Mouse (Mus musculus): ENCODE results near the gene Fli1.

Fli1 gene

DNA sequence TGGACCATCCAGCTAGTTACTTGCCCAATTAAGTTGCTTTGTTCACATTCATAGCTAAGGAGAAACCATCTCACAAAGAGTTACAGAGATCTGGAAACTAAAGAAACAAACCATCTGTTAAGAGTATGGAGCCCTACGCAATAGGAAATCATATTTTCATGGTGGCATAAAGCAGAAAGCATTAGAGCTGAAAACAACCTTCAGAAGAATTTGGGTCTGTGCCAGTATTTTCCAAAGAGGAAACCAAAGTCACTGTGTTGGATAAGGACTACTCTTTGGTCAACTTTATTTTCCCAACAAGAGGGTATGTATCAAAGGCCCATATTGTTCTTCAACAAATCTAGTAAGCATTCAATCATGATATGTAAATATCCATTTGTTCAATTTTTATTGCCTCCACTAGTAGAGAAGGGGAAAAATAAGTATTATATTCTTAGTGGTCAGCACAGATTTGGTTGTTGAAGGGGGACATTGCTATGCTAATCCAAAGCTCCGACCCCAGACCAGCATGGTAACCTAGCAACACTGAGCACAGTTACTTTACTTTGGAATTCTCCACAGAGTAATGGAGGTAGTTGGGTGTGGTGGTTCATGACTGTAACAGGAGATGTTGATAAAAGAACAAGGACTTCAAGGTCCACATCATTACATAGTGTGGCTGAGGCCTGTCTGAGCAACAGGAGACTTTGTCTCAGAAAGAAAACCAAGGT lies 20.0 kb downstream of the Fli1 start:
- DNase-seq (ENCODE audit: low read depth, low spot score) = no peak

DNA sequence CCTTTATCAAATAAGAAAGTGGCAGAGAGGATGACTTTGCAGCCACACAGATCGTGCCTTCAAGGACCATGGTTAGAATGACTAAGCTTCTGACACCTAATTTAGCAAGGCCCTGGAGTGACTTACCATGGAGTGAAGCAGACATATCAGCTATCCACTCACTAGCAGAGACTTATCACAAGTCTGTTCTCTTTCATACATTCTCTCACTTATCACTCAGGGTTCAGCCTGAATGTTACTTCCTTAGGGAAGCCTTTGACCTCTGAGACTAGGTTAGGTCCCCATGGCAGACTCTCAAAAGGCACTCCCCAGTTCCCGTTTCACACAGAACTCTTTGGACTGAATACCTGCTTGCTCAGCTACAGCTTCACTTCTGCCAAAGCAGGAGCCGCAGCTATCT lies 21.3 kb downstream of the Fli1 start:
- no peak for DNase-seq (ENCODE audit: low read depth, low spot score)

DNA sequence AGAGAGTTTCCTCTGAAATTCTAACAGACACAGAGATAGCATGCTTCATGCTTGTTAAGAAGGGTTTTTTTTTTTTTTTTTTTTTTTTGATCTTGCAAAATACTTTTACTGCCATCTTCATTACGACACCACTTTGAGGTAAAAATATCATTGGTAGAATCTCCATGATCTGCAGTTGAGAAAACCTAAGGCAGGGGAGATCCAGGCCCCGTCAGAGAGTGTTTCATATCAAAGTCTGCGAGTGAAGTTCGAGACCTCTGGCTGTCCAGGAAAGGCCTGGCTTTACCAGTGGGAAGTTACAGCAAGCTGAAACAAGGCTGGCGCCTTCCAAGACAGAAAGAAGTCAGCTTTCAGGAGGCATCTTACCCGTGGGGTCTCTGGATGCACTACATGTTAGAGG lies 21.8 kb downstream of the Fli1 start:
- no peak for DNase-seq (ENCODE audit: low read depth, low spot score)

GRCm38 (mm10) chr9:32519101-32520051 lies 23.3 kb downstream of the Fli1 start:
- DNase-seq (ENCODE audit: low read depth, low spot score) = no peak

DNA sequence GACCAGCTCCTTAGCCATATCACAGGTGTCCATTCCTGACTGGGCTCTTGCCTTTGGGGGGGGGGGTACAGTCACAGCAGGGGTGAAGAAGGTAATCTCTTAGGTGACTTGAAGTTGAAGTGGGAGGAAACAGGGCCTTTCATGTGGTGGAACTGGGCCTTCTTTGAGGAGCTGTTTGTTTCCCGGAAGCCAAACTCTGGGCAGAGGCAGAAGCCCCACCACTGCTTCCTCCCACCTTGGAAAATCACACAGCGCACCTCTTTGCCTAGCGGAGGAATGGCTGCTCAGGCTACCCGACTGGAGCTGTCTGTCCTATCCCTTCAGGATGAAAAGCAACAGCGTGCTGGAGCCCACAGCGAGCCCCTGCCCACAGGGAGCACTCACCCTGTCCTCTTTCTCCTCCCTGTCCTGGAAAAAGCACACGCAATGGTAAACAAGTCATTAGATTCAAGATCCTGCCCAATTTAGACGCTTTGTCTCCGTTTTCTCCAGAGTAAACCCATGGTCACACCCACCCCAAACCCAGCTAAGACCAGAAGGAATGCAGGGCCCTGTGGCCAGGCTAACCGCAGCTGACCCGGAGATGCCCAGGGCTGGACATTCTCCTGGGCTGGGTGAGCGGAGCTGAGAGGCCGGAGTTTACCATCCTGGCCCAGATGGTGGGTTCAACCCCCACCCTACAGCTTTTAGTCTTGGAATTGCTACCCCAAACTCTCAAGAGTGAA lies 24.1 kb downstream of the Fli1 start:
- no peak for DNase-seq (ENCODE audit: low read depth, low spot score)

GRCm38 (mm10) chr9:32516691-32517090 lies 26.0 kb downstream of the Fli1 start:
- DNase-seq (ENCODE audit: low read depth, low spot score) = no peak

GRCm38 (mm10) chr9:32515894-32516686 lies 26.6 kb downstream of the Fli1 start:
- DNase-seq (ENCODE audit: low read depth, low spot score) = no peak

- no peak for DNase-seq (ENCODE audit: low read depth, low spot score)
These were observed 28.1 kb downstream of the Fli1 start for GRCm38 (mm10) chr9:32514406-32515058.

DNA sequence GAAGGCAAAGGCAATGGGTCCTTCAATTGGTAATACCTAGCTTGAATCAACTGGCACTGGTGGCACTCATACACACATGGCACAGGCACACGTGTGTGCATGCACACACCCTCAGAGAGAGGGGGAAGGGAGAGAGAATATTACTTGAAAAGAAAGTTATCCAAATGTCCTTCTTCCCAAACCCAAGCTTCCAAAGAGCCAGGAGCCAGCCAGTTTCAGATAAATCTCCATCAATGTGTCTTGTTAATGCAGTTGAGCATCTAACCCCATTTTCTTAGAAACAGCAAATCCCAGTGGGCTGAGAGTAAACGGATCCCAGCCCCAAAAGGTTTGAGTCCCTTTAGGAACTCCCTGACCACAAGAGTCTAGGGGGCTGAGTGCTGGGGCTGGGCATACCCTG lies 29.2 kb downstream of the Fli1 start:
- no peak for DNase-seq (ENCODE audit: low read depth, low spot score)

GRCm38 (mm10) chr9:32510454-32511263 lies 32.0 kb downstream of the Fli1 start:
- no peak for DNase-seq (ENCODE audit: low read depth, low spot score)

DNA sequence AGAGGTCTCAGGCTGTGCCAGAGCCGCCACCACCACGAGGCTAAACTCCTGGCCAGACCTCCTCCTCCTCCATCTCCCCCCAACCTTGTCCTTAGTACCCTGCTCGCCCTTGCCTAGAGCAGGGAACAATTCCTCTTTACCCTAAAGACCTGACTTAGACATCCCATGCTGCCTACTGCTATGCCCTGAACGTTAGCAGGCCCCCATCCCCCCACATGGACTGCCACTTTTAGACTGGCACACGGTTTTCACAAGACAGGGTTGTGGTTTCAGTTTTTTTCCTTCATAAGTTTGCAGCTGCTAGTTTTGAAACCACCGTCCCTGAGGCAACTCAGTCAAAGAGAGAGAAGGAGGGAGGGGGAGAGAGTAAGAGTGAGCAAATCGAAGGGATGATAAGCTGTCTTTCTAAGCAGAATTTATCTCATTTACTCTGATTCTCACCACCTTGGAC lies 32.9 kb downstream of the Fli1 start:
- no peak for DNase-seq (ENCODE audit: low read depth, low spot score)

- no peak for DNase-seq (ENCODE audit: low read depth, low spot score)
These were observed 34.0 kb downstream of the Fli1 start for GRCm38 (mm10) chr9:32508648-32509047.

DNA sequence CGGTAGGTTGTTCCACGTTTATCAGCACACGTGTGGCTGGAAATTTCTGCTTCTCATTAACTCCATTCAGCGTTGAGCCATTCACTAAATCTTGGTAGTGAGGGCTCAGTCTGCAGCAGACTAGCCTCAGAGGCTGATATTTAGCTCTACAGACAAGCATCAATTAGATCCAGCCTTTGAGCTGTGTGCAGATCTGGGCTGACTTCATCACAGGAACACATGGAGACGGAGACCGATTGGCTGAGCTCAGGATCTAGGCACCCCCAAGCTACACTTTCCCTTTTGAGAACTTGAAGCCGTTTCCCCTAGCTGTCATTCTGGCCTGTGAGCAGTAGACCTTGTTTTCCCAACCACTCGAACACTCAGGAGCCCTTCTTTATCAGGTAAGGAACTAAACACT lies 34.5 kb downstream of the Fli1 start:
- DNase-seq (ENCODE audit: low read depth, low spot score) = no peak

GRCm38 (mm10) chr9:32506866-32507861 lies 35.5 kb downstream of the Fli1 start:
- DNase-seq (ENCODE audit: low read depth, low spot score) = no peak

DNA sequence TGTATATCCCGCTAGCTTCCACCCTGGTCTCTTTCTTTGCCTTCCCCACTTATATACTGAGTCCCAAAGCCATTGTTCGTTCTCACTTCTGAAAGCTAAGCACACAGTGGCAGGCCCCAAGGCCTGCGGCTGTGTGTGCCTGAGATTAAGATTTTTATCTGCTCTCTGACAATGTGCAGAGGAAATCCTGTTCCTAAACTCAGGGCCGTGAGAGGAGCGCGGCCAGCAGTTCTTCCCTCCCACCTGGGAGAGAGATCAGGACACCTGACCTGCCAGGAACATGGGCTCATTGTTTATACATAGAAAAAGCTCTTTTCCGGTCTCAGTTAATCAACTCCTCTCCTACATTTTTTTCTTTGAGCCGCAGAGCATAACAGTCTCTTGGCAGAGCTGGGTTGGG lies 36.5 kb downstream of the Fli1 start:
- DNase-seq (ENCODE audit: low read depth, low spot score) = no peak

- no peak for DNase-seq (ENCODE audit: low read depth, low spot score)
These were observed 37.1 kb downstream of the Fli1 start for GRCm38 (mm10) chr9:32505460-32506075.

GRCm38 (mm10) chr9:32503995-32504451 lies 38.6 kb downstream of the Fli1 start:
- DNase-seq (ENCODE audit: low read depth, low spot score) = no peak

- DNase-seq (ENCODE audit: low read depth, low spot score) = no peak
These were observed 39.2 kb downstream of the Fli1 start for GRCm38 (mm10) chr9:32503423-32503822.
